ENCODE assay signal across 8 mouse cellular contexts in the genomic region with DNA sequence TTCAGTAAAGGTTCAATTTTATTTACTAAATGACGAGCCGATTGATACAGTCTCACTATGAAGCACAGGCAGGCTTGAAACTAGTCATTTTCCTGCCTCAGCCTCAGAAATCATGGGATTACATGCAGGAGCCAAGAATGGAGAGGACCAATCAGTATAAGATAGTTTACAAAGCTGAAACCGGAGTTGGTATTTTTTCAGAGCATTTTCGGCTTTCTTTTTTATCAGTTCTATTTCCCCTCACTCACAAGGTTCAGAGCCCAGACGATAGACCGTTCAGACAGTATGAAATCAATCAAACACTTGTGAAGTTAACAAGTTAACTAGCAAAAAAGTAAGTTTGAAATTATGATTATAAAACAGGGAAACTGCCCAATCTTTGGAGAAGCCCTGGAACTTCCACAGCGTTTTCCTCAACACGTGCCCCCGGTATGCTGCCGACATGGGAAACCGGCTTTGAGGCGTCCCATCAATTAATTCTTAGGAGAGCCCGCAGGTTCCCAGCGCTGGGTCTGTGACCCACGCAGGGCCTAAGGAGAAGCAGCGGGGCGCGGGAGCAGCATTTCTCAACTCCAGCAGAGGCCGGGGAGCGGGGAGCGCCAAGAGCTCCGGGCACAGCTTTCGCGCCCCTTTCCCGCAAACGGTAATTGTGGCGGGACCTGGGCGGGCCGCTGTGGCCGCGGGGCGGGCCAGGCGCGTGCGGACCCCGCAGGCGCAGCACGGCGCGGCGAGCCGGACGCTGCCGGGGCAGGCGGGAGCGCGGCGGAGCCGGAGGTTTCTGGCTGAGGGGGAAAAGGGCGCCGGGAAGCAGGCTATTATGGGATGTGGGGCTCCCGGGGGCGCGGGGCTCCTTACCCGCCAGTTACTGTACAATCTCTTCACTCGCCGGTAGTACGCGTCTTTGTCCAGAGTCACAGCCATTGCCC. TPM values are rescaled to one million over a fixed set of nuclear protein-coding genes. Genes with fewer than 3 reads are reported as not detected.
A peak's percentile ranks its signal among the peaks of the same experiment; 100 is the strongest.
DNase-seq lines count a peak whose midpoint lies in the region; ATAC-seq lines count a peak whose summit lies in the region.

No protein-coding gene starts in this region.

- H3K27ac ChIP-seq in heart, embryonic 10.5 days, result peak overlapping the region; percentile 99
- H3K27ac ChIP-seq in forebrain, embryonic 14.5 days (ENCODE audit: low read depth, low read length), result peak overlapping the region; percentile 95
- peak overlapping the region; percentile 98 for H3K27ac ChIP-seq in limb, embryonic 11.5 days (replicated peaks; ENCODE audit: low read depth, low read length)
- peak overlapping the region; percentile 90 for H3K27ac ChIP-seq in neural tube, embryonic 12.5 days

- peaks cover 7% of the 10 kb centered on the region; the same call in 1 of the 2 replicates for H3K4me1 ChIP-seq in heart, embryonic 10.5 days
- H3K4me1 ChIP-seq in forebrain, embryonic 14.5 days (ENCODE audit: control insufficient read depth, insufficient read depth, low read length), result peaks cover 13% of the 10 kb centered on the region
- H3K4me1 ChIP-seq in limb, embryonic 11.5 days (ENCODE audit: control insufficient read depth, insufficient read depth, low read length), result peaks cover 3% of the 10 kb centered on the region; the same call in 1 of the 2 replicates
- peaks cover 7% of the 10 kb centered on the region for H3K4me1 ChIP-seq in neural tube, embryonic 12.5 days

- peak; percentile 30 for ATAC-seq in forebrain, embryonic 14.5 days
- no peak for ATAC-seq in limb, embryonic 11.5 days (ENCODE audit: insufficient number of reproducible peaks, low FRiP score, low TSS enrichment, low read depth)
- ATAC-seq in neural tube, embryonic 12.5 days (ENCODE audit: low FRiP score, low read depth), result peak; percentile 38

- peaks cover 44% of the 10 kb centered on the region for H3K36me3 ChIP-seq in heart, embryonic 10.5 days
- H3K36me3 ChIP-seq in forebrain, embryonic 14.5 days (ENCODE audit: control insufficient read depth, insufficient read depth, low read length), result peaks cover 46% of the 10 kb centered on the region
- H3K36me3 ChIP-seq in limb, embryonic 11.5 days (ENCODE audit: control insufficient read depth, insufficient read depth, low read length), result peaks cover 10% of the 10 kb centered on the region
- peaks cover 27% of the 10 kb centered on the region for H3K36me3 ChIP-seq in neural tube, embryonic 12.5 days

- H3K9ac ChIP-seq in forebrain, embryonic 14.5 days (ENCODE audit: low read length), result peak overlapping the region; percentile 97
- peak overlapping the region; percentile 99 for H3K9ac ChIP-seq in limb, embryonic 11.5 days (ENCODE audit: low read length)
- peak overlapping the region; percentile 98 for H3K9ac ChIP-seq in neural tube, embryonic 12.5 days

- H3K4me3 ChIP-seq in heart, embryonic 10.5 days, result peak overlapping the region; percentile 100
- H3K4me3 ChIP-seq in forebrain, embryonic 14.5 days (ENCODE audit: low read depth, low read length), result peak overlapping the region; percentile 98
- peak overlapping the region; percentile 92 for H3K4me3 ChIP-seq in limb, embryonic 11.5 days (ENCODE audit: low read depth, low read length)
- peak overlapping the region; percentile 99 for H3K4me3 ChIP-seq in neural tube, embryonic 12.5 days

- peak overlapping the region; percentile 66 for H3K4me2 ChIP-seq in forebrain, embryonic 14.5 days (ENCODE audit: low read length)
- peak overlapping the region; percentile 72 for H3K4me2 ChIP-seq in limb, embryonic 11.5 days (ENCODE audit: low read depth, severe bottlenecking)
- H3K4me2 ChIP-seq in neural tube, embryonic 12.5 days (replicated peaks), result peak overlapping the region; percentile 68

- no peaks in the 10 kb centered on the region for H3K27me3 ChIP-seq in heart, embryonic 10.5 days (ENCODE audit: insufficient read depth, poor library complexity, severe bottlenecking)
- H3K27me3 ChIP-seq in forebrain, embryonic 14.5 days (replicated peaks; ENCODE audit: control insufficient read depth, insufficient read depth, low read length), result no peaks in the 10 kb centered on the region
- no peaks in the 10 kb centered on the region for H3K27me3 ChIP-seq in limb, embryonic 11.5 days (ENCODE audit: control insufficient read depth, insufficient read depth, low read length)
- no peaks in the 10 kb centered on the region for H3K27me3 ChIP-seq in neural tube, embryonic 12.5 days (replicated peaks)

- WGBS in heart, embryonic 10.5 days, result under 1% methylated on average over 59 of the region's 59 CpGs
- WGBS in forebrain, embryonic 14.5 days, result under 1% methylated on average over 58 of the region's 59 CpGs
- under 1% methylated on average over 57 of the region's 59 CpGs for WGBS in limb, embryonic 11.5 days
- 1% methylated on average over 59 of the region's 59 CpGs for WGBS in neural tube, embryonic 12.5 days

- H3K9me3 ChIP-seq in heart, embryonic 10.5 days, result no peaks in the 10 kb centered on the region
- H3K9me3 ChIP-seq in forebrain, embryonic 14.5 days (replicated peaks; ENCODE audit: control insufficient read depth, low read length), result no peaks in the 10 kb centered on the region
- no peaks in the 10 kb centered on the region for H3K9me3 ChIP-seq in limb, embryonic 11.5 days (ENCODE audit: control insufficient read depth, low read length)
- no peaks in the 10 kb centered on the region for H3K9me3 ChIP-seq in neural tube, embryonic 12.5 days

- no peak for DNase-seq in heart, embryonic 10.5 days (ENCODE audit: low spot score)
- no peak for DNase-seq in heart, adult 8-10 months (ENCODE audit: low spot score)
- peak; percentile 12 to 16 for DNase-seq in thymus, postnatal 10 days (ENCODE audit: low spot score in 2 of 2)
- no peak for DNase-seq in thymus, postnatal 4 days
- DNase-seq in forebrain, embryonic 14.5 days (ENCODE audit: low spot score), result no peak
- DNase-seq in limb, embryonic 11.5 days (ENCODE audit: low spot score), result no peak
- DNase-seq in ovary, postnatal 36 days (ENCODE audit: low spot score), result no peak

RNA-seq across cellular contexts. Expression of a gene that starts 0.7 kb away (rescaled TPM):
- polyA plus RNA-seq in heart, embryonic 10.5 days (2016; fragmentation: Nextera tagmentation; extraction: Ambion mirVana), result 40.6 and 45.2 TPM in 2 replicates
- 10 to 100 TPM; 20.7 to 26.7 (median 22.9) TPM for total RNA-seq in heart, adult 8-10 months (2022)
- polyA plus RNA-seq in forebrain, embryonic 14.5 days (2014; fragmentation: Nextera tagmentation; extraction: Ambion mirVana), result 68.9 and 78.4 TPM in 2 replicates
- polyA plus RNA-seq in limb, embryonic 11.5 days (2014; fragmentation: Nextera tagmentation; extraction: Ambion mirVana), result 82.9 and 90.9 TPM in 2 replicates
- polyA plus RNA-seq in neural tube, embryonic 12.5 days (2016; fragmentation: Nextera tagmentation; extraction: Ambion mirVana), result 57.8 and 64.4 TPM in 2 replicates

Comparison
In these comparisons a context has a peak if more than half of its experiments do, and no peak if none do; other contexts are left out.
1. DNase-seq: peak in thymus, postnatal 10 days (2 of 2); none in heart, embryonic 10.5 days (single experiment), heart, adult 8-10 months (single experiment), thymus, postnatal 4 days (single experiment), forebrain, embryonic 14.5 days (single experiment), limb, embryonic 11.5 days (single experiment) and ovary, postnatal 36 days (single experiment).
2. Peak in every context shown above with its lines, with median percentiles within 50 percentile points of each other: H3K27ac ChIP-seq, H3K4me3 ChIP-seq, H3K4me2 ChIP-seq and H3K9ac ChIP-seq.